Mouse (Mus musculus): ENCODE measurements around the gene Gm20425. TPM values are rescaled to one million over a fixed set of nuclear protein-coding genes. Genes with fewer than 3 reads are reported as not detected.

Gene Gm20425
- total RNA-seq, 2 experiments from 2014 or later, result not detected

DNA sequence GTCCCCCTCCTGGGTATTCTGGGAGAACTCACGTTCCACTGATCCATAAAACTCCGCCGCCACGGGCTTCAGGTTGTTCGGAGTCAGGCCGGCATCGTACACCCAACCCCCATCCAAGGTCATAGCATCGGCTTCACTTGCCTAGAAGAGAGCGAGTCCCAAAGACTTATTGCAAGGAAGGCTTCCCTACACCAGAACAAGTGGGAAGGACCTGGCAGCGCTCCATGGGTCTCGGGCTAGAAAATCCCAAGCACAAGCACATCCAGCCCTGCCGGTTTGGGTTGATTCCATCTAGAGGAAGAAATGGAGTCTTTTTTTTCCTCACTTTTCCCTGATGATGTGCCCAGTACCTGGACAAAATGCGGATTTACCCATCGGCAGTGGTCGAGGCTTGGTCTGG is 3.3 kb downstream of the Gm20425 start:
- no peak for ATAC-seq (replicated peaks; ENCODE audit: low FRiP score, low TSS enrichment, poor library complexity, severe bottlenecking)

DNA sequence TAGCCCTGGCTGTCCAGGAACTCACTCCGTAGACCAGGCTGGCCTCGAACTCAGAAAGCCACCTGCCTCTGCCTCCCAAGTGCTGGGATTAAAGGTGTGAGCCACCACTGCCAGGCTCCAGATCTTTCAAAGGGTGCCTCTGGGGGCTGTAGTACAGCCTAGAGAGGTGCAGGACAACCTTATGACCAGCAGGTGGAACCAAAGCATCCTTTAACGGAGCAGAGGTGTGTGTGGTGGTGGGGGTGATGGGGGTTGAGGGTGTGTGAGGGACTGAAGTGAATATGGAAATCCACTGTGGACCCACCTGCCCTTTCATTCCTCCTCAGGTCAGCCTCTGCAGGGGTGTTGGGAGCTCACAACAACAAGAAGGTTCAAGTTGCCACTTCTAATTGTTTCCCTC is 4.6 kb downstream of the Gm20425 start:
- ATAC-seq (replicated peaks; ENCODE audit: low FRiP score, low TSS enrichment, poor library complexity, severe bottlenecking), result peak; percentile 87

DNA sequence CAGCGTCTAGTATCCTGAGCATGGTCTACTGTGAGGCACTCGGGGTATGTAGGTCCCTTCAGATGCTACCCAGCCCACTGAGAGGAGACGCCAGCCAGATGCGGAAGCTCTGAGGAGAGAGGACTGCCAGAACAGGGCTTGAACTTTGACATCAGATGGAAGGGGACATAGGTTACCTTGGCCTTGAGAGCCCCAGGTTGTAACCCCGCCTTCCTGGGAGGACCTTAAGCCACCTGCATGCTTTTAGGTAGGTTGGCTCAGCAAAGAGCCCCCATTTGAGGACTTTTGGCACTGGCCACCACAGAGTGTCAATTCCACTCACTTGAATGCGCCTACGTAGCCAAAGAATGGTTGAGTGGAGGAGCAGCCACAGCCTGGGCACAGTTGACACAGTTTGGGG is 5.4 kb downstream of the Gm20425 start:
- no peak for ATAC-seq (replicated peaks; ENCODE audit: low FRiP score, low TSS enrichment, poor library complexity, severe bottlenecking)

DNA sequence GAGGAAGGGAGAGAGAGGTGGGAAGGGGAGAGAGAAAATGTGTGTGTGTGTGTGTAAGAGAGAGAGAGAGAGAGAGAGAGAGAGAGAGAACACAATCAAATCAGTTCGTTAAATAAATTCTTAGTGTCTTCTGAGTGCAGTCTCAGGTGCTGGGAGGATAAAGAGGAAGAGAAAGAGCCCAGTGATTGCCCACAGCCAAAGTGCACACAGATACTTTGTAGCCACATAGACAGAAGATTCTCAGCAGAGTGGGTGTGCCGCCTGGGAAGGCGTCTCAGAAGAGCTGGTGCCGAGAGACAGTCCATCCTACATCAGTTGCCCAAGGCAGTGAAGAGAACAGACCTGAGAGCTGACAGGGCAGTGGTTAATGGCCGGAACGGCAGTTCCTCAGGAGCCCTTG is 15.8 kb downstream of the Gm20425 start:
- ATAC-seq (replicated peaks; ENCODE audit: low FRiP score, low TSS enrichment, poor library complexity, severe bottlenecking), result no peak

DNA sequence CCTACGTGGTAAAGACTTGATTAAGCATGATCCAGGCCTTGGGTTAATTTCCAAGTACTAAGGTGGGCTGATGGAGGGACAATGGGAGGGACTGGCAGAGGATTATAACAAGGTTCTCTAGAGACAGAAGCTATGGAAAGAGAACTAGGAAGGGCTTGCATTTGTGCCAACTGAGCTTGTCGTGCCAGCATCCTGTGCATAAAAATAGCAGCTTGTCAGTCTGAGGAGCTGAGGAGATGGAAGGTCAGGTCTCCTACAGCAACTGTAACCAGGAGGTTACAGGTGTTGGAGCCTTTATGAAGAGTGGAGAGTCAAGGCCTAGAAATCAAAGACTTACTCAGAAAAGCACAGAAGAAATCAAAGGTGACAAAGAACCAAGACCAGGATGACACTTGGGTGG is 16.5 kb downstream of the Gm20425 start:
- no peak for ATAC-seq (replicated peaks; ENCODE audit: low FRiP score, low TSS enrichment, poor library complexity, severe bottlenecking)

DNA sequence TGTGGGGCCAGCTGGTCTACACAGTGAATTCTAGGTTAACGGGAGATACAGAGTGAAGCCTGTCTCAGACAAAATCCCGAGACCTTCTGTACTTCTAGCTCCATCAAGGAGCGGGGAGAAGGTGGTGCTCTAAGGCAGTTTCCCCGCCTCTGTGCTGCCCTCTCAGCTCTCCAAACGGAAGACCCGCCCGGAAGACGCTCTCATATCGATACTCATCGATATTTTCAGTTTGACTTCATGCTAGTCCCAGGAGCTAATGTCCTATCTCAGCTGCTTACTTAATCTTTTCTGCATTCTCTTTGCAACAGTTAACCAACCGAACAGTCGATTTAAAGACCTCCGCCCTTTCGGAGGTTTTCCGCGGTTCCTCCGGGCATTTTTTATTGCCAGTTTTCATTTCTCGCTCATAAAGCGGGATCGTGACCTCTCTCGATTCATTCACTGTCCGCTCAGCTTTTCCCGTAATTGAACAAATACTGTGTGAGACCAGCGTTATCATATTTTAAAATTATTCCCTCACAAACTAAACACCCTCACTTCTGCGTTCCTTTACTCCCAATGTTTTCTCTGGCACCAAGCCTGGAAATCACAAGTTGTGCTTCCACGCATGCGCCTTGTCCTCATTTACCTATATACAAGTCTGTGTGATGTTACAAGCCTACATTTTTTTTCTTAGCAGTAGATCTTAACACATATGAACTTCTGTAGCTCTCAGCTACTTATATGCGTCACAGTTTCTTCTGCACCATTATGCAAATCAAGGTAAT is 17.3 kb downstream of the Gm20425 start:
- no peak for ATAC-seq (replicated peaks; ENCODE audit: low FRiP score, low TSS enrichment, poor library complexity, severe bottlenecking)

DNA sequence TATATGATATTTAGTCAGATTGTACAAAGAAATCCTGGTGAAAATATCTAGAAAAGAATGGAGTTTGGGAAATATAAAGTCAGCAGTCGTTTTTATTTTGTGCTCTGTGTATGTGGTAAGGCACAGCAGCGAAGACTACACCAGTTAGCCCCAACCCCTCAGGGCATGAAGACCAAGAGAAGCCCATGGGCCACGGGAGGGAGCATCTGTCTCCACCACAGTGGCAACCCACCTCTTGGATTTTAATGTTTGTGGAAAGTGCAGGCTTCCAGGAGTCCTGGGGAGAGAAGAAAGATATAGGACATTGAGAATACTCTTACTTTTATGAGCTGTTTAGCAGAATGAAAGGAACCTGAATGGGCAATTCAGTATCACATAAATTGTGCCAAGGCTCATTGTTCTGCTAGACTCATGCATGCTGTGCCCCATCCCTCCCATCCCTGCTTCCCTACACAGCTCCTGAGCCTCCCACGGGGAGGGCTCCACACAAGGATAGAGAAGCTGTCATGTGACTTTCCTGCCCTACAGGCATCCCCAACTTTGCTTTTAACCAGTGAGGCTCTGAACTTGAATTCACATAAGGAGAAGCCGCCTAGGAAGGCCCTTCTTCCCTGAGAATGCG is 21.2 kb downstream of the Gm20425 start:
- no peak for ATAC-seq (replicated peaks; ENCODE audit: low FRiP score, low TSS enrichment, poor library complexity, severe bottlenecking)

DNA sequence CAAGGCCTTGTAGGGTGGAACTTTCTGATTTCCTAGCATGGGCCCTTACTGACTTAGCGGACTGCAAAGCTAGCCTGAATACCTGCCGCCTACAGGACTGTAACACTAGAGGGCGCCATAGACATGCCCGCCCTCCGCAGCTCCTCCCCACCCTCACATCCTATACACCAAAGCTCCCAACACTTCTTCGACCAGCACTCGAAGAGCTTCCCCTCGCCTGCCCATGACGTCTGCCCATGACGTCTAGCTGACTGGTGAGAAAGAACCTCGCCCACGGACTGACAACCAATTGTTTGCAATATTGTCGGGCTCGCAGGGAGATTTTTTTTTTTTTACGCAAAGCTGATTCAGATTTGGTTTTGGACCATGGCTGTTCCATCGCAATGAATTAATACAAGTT is 22.3 kb downstream of the Gm20425 start:
- ATAC-seq (replicated peaks; ENCODE audit: low FRiP score, low TSS enrichment, poor library complexity, severe bottlenecking), result peak; percentile 98

DNA sequence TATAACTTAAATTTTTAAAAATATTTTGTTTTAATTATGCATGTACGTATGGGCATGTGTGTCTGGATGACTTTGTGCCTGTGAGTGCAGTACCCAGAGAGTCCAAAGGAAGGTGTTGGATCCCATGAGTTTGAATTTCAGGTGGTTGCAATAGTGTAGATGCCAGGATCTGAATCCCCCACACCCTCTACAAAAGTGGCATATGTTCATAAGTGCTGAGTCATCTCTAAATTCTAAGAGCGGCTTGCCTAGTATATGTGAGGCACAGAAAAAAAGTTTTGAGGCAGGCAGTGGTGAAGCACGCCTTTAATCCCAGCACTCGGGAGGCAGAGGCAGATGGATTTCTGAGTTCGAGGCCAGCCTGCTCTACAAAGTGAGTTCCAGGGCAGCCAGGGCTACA is 24.3 kb downstream of the Gm20425 start:
- no peak for ATAC-seq (replicated peaks; ENCODE audit: low FRiP score, low TSS enrichment, poor library complexity, severe bottlenecking)

DNA sequence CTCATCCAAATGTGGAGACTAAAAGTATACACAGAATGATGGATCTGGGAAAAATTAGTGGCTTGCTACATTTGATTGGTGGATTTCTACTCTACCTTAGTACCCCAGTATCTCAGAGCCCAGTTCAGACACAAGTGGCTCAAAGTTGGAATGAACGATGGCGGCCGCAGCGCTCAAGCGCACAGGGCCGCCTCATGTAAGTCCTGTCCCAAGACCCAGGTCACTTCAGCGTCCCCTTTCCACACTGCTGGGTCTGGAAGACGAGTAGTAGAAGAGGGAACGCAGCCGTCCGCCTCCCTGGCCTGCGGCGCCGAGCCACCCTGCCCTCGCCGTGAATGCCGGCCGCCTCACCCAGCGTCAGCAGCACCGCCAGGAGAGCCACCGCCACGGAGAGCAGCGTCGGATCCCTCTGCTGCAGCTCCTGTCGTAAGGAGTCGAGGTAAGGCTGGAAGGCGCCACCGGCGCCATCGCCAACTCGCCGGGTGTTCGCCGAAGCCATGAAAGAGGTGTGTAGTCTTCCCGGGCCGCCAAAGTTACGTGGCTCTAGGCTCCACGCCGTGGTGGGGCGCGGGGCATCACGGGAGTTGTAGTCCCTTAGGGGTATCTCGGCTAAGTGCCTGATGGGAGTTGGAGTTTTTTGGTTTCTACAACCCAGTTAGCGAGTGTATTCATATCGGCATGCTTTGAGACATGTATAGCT is 28.4 kb downstream of the Gm20425 start, which contains the start of gene Srprb:
Srprb (minus strand) TSS at position 577 of the 700 bp plus-strand sequence.
- peak; percentile 99 for ATAC-seq (replicated peaks; ENCODE audit: low FRiP score, low TSS enrichment, poor library complexity, severe bottlenecking)

DNA sequence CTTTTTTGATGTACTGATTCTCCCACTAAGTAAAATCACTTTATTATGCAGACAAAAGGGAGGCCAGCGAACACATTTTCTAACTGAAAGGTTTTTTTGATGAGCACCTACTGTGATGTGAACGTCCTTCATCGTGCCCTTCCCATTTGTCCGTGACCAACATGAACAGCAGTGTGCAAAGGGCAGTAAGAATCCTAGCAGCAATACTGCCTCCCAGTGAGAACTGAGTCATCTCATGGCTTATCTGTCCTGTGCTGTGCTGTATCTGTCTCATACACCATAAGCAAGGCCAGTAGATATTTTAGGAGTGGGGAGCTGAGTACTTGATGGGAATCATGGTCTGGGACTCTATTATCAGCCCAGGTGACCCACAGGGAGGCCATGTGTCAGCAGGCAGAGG is 41.7 kb downstream of the Gm20425 start:
- ATAC-seq (replicated peaks; ENCODE audit: low FRiP score, low TSS enrichment, poor library complexity, severe bottlenecking), result no peak

DNA sequence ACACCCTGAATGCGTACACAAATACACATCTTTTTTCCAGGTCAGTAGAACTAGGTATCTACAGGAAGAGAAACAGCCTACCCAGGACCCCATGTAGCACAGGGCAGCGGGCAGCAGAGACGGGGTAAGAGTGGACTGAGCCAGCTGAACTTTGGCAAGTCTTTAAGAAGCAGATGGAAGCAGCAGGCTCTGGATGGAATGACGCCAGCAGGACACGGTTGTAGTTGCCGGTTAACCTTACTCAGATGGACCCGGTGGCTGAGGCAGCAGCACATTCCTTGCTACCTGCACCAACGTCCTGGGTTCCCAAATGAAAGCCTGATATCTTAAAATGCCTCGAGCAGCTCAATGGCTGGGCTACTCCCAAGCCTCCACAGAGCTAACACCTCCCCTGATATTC is 43.4 kb downstream of the Gm20425 start:
- ATAC-seq (replicated peaks; ENCODE audit: low FRiP score, low TSS enrichment, poor library complexity, severe bottlenecking), result no peak

DNA sequence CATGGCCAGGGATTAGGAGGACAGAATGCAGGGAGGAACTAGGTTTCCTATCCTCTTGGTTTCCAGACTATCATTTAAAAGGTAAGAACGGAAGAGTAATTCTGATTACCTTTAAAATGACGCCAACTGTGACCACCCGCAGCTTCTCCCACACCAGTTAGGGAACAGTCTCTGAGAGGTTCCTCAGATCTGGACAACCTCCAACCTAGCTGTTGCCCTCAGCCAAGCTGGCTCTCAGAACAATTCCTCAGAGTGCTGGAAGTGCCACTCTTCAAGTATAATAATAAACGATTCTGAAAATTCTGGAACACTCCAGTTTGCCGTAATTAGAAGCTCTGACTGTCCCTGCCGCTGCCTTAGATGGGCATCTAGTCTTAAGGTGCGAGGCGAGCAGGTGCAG is 44.2 kb downstream of the Gm20425 start:
- no peak for ATAC-seq (replicated peaks; ENCODE audit: low FRiP score, low TSS enrichment, poor library complexity, severe bottlenecking)

DNA sequence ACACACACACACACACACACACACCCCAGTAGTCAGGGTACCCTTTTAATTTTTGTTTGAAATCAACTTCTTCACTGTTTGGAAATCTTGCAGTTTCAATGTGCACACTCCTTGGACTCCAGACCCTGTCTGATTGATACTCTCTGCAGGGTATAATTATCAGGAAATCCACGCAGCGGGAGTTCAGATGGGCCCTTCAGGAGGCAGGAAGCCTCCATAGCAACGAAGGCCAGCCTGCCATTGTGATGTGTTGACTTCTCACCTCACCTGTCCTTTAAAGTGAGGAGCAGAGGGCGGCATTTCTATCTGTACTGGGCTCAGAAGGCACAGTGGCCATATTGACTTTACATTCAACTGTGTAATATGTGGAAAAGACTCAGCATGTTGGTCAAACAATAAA is 45.3 kb downstream of the Gm20425 start:
- ATAC-seq (replicated peaks; ENCODE audit: low FRiP score, low TSS enrichment, poor library complexity, severe bottlenecking), result no peak

DNA sequence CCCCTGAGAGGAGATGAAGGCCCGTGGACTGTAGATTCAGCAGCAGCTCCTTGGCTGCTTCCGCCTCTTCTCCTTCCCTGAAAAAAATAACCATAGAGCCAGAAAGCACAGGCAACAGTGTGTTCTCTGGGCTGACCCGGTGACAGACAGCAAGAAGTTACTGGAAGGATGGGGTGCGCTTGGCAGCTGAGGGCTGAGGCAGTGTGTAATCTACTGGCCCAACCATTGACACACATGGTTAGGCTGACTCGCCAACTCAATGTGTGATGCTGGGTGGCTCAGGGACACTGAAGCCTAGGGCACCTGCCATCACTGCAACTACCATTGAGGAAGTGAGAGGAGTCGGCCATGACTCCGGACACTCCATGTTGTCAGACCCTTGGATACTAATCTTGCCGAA is 48.2 kb downstream of the Gm20425 start:
- no peak for ATAC-seq (replicated peaks; ENCODE audit: low FRiP score, low TSS enrichment, poor library complexity, severe bottlenecking)

DNA sequence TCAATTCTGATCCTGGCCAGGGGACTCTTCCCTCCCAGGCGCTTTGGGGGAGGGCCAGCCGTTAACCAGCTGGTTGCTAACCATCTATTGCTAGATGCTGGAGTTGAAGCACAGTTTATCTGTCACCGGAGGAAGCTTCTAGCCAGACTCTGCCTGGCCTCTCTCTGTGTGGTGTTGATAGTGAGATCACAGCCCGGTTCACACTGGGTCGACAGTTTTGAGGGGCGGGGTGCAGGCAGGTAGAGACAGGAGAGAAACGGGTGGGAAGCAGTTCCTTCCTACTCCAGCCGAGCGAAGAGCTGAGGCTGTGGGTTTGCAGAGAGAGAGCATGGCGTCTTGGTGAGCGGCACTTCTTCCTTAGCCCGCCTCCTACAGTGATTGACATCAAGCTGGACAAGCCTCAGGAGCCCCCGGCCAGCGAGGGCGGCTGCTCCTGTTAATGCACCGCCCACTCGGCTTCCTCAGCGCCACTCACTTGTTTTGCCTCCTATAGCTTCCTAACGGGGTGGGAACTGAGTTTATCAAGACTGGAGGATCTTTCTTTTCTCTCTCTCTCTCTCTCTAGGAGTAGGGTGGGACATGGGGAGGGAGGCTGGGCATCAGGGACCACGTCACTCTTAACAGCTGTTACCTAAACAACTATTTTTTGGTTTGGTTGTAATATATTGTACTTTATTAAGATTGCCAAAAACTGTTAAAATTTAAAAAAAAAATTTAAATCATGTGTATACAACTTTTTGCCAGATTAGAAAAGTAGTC is 49.1 kb downstream of the Gm20425 start:
- peak; percentile 93 for ATAC-seq (replicated peaks; ENCODE audit: low FRiP score, low TSS enrichment, poor library complexity, severe bottlenecking)

DNA sequence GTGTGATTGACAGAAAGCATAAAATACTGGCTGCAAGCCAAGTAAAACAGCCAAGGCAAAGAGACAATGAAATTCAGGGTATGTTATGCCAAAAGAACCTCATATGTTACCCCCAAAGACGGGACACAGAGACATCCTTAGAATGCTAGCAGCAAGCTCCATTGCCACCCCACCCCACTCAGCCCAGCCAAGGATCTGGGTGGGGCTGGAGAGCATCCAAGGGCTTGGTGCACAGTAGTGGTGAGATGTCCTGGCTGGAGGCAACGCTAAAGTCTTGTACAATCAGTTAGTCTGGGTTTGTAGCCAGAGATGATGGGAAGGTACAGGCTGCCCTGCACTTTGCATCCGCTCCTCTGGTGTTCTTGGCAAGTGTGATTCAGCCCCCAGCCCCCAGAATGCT is 49.8 kb downstream of the Gm20425 start:
- ATAC-seq (replicated peaks; ENCODE audit: low FRiP score, low TSS enrichment, poor library complexity, severe bottlenecking), result peak; percentile 72

DNA sequence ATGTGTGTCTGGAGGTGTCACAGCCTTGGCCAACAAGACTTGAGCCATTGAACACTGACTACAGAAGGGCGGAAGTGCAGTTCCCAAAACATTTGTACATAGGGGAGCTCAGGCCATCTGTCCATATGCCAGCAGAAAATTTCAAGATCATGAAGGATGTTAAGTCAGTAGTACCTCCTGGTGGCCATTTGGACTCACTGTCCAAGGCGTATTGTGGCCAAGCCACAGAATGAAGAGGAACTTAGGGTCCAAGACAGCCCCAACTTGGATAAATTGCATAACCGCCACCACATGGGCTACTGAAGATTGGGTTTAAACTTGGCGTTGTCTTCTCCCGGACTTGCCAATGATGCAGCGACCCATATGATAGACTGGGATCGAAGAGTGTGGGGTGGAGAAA is 54.4 kb downstream of the Gm20425 start:
- ATAC-seq (replicated peaks; ENCODE audit: low FRiP score, low TSS enrichment, poor library complexity, severe bottlenecking), result no peak

DNA sequence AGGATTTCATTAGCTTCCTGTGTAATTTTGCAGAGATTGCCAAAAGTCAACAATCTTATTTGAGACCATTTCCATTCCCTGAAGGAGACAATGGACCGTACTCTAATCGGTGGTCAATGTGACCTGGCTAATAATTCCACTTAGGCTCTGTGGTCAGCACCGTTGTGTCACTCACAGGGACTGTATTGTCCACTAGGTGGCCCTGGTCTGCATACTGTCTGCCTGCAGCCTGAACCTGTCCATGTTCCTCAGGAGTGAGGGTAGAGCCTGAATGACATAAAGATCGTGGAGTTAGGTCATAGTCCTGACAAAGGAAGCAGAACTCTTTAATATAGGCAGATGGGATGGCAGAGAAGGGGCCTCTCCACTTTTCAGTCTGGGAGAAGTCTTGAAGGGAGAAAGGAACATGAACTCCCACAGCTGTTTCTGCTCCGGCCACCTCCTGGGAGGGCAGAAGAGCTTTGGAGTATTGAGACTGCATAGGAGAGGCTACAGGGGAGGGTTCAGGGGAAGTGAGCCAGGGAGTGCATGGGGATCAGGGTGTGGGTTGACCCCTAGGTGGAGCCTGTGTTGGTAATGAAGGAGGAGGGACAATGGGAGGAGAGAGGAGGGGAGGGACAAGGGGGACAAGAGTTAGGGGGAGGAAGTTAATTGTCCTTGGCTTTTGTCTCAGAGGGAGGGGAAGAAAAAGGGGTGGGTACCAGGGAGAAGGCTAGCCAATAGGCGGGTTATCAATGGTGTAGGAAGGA is 55.2 kb downstream of the Gm20425 start:
- peak; percentile 61; the same call in 1 of the 2 replicates for ATAC-seq (replicated peaks; ENCODE audit: low FRiP score, low TSS enrichment, poor library complexity, severe bottlenecking)
